Mouse (Mus musculus): ENCODE measurements at regions not wholly inside any gene's neighbourhood (a gene's known extent, or its start where the extent isn't known, plus 50 kb on each side); places are given as distances from the start of the nearest gene placed in this dataset.

GRCm38 (mm10) chr15:59148531-59148930 lies 259.4 kb downstream of the Gm49356 start:
- TF ChIP-seq USF1 (IDR thresholded peaks at IDR 0.05; ENCODE audit: low read depth) (no peak), CTCF (IDR thresholded peaks at IDR 0.05; ENCODE audit: control insufficient read depth, insufficient read depth, insufficient read length) (no peak), MYOG (IDR thresholded peaks at IDR 0.05; ENCODE audit: control insufficient read depth, extremely low read depth, insufficient read length) (no peak), MYOD1 (IDR thresholded peaks at IDR 0.05; ENCODE audit: control insufficient read depth, insufficient read length, low read depth) (no peak), CEBPB (IDR thresholded peaks at IDR 0.05; ENCODE audit: low read depth) (no peak)

Data from C2C12 (cell line).